Mouse (Mus musculus): Measurements from ENCODE around the gene Cd34. TPM values are rescaled to one million over a fixed set of nuclear protein-coding genes. Genes with fewer than 3 reads are reported as not detected.

Gene Cd34
- total RNA-seq, 2 experiments from 2014 or later = 39.8 to 41.4 TPM

DNA sequence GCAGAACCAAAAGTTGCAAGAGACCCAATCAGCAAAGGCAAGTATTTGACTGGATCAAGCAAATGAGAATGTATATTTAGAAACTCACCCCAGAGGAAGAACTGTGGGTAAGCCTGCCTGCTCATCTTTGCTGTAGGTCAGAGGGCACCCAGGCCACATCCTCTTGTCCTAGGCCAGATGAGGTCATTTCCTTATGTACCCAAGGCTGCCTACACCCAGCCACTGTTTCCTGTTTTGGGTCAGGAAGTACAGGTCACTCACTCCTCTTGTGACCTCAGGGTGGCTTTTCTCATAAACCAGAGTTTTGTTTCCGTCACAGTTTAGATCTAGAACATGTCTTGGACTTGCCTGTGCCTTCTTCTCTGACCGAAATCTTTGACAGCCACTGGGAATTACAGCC is 56.6 kb downstream of the Cd34 start:
- no peak for DNase-seq
- intact Hi-C loops (cut with DNase I) = no loop called here

- DNase-seq = no peak
- intact Hi-C loops (cut with DNase I) = no loop called here
Observed at GRCm38 (mm10) chr1:194998396-194998795, 59.8 kb downstream of the Cd34 start.

DNA sequence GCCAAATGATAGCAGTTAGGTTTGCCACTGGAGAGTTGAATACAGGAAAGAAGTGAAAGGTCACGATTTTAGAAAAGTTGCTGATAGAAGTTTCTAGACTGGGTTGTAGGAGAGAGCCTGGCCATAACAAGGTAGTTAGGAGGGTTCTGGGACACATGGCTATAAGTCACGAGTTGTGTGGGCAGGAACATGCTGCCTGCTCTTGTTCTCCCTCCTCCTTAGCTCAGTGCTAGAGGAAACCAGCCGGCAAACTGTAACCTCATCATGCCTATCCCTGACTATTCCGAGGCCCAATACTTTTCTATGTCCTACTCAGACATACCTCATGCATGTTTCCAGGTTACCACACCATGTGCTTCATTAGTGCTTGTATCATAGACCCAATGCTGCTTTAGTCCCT is 64.7 kb downstream of the Cd34 start:
- intact Hi-C loops (cut with DNase I) = no loop called here
- no peak for DNase-seq

- no peak for DNase-seq
- intact Hi-C loops (cut with DNase I) = no loop called here
Observed at GRCm38 (mm10) chr1:195004194-195004593, 65.6 kb downstream of the Cd34 start.

GRCm38 (mm10) chr1:195006267-195006666 is 67.6 kb downstream of the Cd34 start:
- no peak for DNase-seq
- intact Hi-C loops (cut with DNase I) = no loop called here

Other genes with a start within 250 kb of the Cd34 start
- gene Cd46, start 153.4 kb downstream of the Cd34 start, total RNA-seq (2021) = 1 to 10 TPM; 1.1 to 1.7 TPM
- 10 to 100 TPM; 31.4 to 34.4 TPM for gene Cr1l, start 192.8 kb downstream of the Cd34 start, total RNA-seq (2021)
- not detected for gene Cr2, start 237.9 kb downstream of the Cd34 start, total RNA-seq (2021)